Mouse (Mus musculus): Measurements from ENCODE around the gene Cdyl2. TPM values are rescaled to one million over a fixed set of nuclear protein-coding genes. Genes with fewer than 3 reads are reported as not detected.

Cdyl2 gene
- polyA plus RNA-seq, 1 experiment from 2014 or later, result 2.1 TPM

DNA sequence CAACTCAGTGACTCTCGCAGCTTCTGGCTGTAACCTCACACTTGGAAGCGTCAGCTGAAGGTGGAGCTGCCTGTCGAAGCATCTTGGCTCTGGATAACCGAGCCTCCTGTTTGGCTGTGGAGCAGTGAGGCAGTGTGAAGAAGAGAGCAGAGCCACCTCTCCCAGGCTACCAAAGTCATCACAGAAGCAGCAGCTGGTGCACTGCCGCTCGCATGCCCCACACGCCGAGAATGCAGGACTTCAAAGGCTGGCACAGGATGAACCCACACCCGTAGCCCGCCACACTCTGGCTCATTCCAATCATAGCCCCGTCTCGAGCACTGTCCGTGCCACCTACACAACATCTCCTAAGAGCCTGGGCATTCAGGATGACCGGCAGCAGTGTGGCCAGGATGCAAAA, 142.7 kb downstream of the Cdyl2 start:
- DNase-seq (ENCODE audit: low read depth, low spot score), result no peak
- in situ Hi-C loops (cut with MboI; ENCODE audit: low pct_unique_long_range_greater_than_20kb), result no loop called here
- POLR2A ChIA-PET, result no interaction called here
- CTCF ChIA-PET, result no interaction called here
- H3K27me3 ChIP-seq, result no peaks in the 10 kb centered on the region
- no peak for TF ChIP-seq CTCF (IDR thresholded peaks at IDR 0.05)
- no peak for ATAC-seq

- in situ Hi-C loops (cut with MboI; ENCODE audit: low pct_unique_long_range_greater_than_20kb), result no loop called here
- POLR2A ChIA-PET, result no interaction called here
These were observed 144.9 kb downstream of the Cdyl2 start for GRCm38 (mm10) chr8:116587616-116588468.

DNA sequence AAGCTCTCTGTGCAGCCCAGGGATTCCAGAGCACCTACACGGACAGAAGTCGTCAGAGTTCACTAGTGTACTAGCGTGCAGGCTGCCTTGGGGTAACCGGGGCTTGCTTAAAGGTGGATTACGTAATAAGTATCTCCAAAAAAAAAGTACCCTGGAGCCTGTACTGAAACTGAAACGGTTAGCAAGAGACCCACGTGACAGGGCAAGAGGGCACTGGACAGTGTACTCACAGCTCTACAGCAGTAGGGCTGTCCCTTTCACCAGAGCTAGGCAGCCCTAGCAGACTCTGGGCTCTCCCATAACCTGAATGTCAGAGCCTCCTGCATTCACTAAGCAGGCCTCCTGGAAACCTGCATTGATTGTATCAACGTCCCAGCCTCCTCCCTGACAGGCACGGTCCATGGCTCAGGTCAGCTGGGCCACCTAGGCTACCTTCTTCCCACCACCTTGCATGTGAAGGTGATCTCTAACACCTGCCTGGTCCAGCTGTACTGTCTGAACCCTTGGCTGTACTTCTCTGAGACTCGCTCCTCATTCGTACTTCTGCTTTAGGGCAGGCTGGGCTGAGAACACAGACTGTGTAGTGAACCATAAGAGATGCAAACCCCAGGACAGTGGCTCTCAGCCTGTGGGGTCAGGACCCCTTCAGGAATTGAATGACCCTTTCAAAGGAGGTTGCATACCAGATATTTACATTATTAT, 151.3 kb downstream of the Cdyl2 start:
- CTCF ChIA-PET, result no interaction called here
- DNase-seq (ENCODE audit: low read depth, low spot score) (no peak), ATAC-seq (no peak)
- POLR2A ChIA-PET, result no interaction called here
- in situ Hi-C loops (cut with MboI; ENCODE audit: low pct_unique_long_range_greater_than_20kb), result no loop called here
- H3K27me3 ChIP-seq, result no peaks in the 10 kb centered on the region
- TF ChIP-seq CTCF (IDR thresholded peaks at IDR 0.05), result no peak

More at GRCm38 (mm10) chr8:116587616-116588468, 144.9 kb downstream of the Cdyl2 start:
- H3K27me3 ChIP-seq, result no peaks in the 10 kb centered on the region
- peak; percentile 68 for ATAC-seq
- DNase-seq (ENCODE audit: low read depth, low spot score), result peak; percentile 50
- TF ChIP-seq CTCF (IDR thresholded peaks at IDR 0.05), result no peak
- CTCF ChIA-PET, result no interaction called here

DNA sequence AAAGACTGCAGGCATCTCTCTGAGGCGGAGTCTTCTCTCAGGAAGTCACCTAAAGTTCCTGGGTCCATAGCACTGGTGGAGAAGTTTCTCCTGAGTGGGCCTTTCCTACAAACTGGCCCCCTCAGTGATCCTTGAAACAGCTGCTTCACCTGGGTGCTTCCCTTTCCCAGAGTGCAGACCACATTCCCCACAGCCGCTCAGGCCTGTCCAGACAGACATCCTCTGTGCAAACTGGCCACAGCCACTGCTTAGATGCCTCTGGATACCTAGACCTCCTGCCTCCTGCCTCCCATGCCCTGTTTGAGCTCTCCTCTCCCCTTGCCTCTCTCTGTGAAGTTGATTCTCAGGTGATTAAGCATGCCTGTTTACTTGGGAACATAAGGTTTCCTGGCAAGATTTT, 156.1 kb downstream of the Cdyl2 start:
- no peak for TF ChIP-seq CTCF (IDR thresholded peaks at IDR 0.05)
- peak; percentile 54 for ATAC-seq
- CTCF ChIA-PET, result no interaction called here
- DNase-seq (ENCODE audit: low read depth, low spot score), result no peak
- POLR2A ChIA-PET, result no interaction called here
- in situ Hi-C loops (cut with MboI; ENCODE audit: low pct_unique_long_range_greater_than_20kb), result no loop called here
- H3K27me3 ChIP-seq, result no peaks in the 10 kb centered on the region

GRCm38 (mm10) chr8:116573085-116573484, 159.7 kb downstream of the Cdyl2 start:
- DNase-seq (ENCODE audit: low read depth, low spot score), result no peak
- TF ChIP-seq CTCF (IDR thresholded peaks at IDR 0.05), result no peak
- no peak for ATAC-seq
- in situ Hi-C loops (cut with MboI; ENCODE audit: low pct_unique_long_range_greater_than_20kb), result no loop called here
- ChIA-PET CTCF (no interaction called here), POLR2A (no interaction called here)
- no peaks in the 10 kb centered on the region for H3K27me3 ChIP-seq

DNA sequence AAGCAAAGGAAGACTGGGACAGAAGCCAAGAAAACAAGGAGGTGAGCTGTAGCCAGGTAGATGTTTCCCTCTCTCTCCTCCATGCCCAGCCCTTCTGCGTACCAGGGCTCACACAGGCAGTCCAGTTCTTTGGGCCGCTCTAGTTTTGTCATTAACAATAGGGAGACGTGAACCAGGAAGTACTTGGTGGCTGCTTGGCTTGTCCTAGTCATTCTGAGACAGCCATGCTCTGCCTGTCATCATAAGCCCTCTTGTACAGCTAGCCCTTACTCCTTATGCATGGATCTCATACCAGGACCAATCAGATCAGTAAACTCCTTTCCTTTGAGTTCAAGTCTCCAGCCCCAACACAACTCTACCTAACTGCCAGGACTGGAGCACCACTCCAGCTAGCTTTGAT, 180.0 kb downstream of the Cdyl2 start:
- no peak for ATAC-seq
- in situ Hi-C loops (cut with MboI; ENCODE audit: low pct_unique_long_range_greater_than_20kb), result no loop called here
- H3K27me3 ChIP-seq, result no peaks in the 10 kb centered on the region
- POLR2A ChIA-PET, result no interaction called here
- TF ChIP-seq CTCF (IDR thresholded peaks at IDR 0.05), result no peak
- no peak for DNase-seq (ENCODE audit: low read depth, low spot score)
- CTCF ChIA-PET, result no interaction called here

DNA sequence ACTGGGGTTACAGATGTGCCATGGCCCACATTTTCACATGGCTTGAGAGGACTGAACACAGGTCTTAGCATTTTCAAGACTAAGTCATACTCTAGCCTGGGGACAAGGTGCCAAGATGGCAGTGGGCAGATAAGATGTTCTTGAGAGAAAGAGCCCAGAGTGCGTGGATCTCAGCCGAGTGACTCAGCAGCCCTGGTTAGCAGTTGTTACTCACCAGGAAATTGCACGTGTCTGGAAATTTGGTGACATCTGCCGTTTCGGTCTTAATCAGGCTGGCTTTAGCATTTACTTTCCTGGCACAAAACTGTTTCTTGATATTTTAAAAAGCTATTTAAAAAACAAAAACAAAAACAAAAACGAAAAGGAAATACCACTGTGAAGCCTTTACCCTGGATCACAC, 180.5 kb downstream of the Cdyl2 start:
- ChIA-PET CTCF (no interaction called here), POLR2A (no interaction called here)
- in situ Hi-C loops (cut with MboI; ENCODE audit: low pct_unique_long_range_greater_than_20kb), result no loop called here
- DNase-seq (ENCODE audit: low read depth, low spot score) (no peak), ATAC-seq (no peak)
- TF ChIP-seq CTCF (IDR thresholded peaks at IDR 0.05), result no peak
- no peaks in the 10 kb centered on the region for H3K27me3 ChIP-seq

- ATAC-seq (no peak), DNase-seq (ENCODE audit: low read depth, low spot score) (no peak)
- POLR2A ChIA-PET, result no interaction called here
- H3K27me3 ChIP-seq, result peaks cover 4% of the 10 kb centered on the region
- in situ Hi-C loops (cut with MboI; ENCODE audit: low pct_unique_long_range_greater_than_20kb), result no loop called here
- CTCF ChIA-PET, result no interaction called here
- TF ChIP-seq CTCF (IDR thresholded peaks at IDR 0.05), result no peak
These were observed 189.4 kb downstream of the Cdyl2 start for GRCm38 (mm10) chr8:116543366-116543765.

DNA sequence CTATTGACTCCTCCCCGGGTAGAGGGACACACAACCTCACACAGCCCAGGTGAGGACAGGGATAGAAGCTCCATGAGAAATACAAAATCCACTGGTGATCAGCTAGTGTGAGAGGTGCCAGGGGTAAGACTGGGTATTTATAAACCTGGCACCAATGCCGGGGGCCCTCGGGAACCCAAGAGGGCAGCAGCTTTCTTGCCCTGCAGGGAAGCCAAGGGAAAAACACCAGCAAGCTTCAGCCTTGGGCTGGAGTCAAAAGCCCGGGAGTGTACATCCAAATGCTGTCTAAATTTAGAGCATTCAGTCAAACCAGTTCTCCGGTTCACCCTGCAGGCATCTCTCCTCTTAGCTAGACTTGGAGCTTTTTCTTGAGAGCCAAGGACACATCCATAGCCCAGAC, 189.9 kb downstream of the Cdyl2 start:
- no peak for TF ChIP-seq CTCF (IDR thresholded peaks at IDR 0.05)
- ChIA-PET POLR2A (no interaction called here), CTCF (interaction anchor here (1.0 kb wide), 1 partner anchor 10 kb away, joined by 4 read pairs; no protein-coding TSS in a partner anchor)
- ATAC-seq (no peak), DNase-seq (ENCODE audit: low read depth, low spot score) (no peak)
- in situ Hi-C loops (cut with MboI; ENCODE audit: low pct_unique_long_range_greater_than_20kb), result no loop called here
- H3K27me3 ChIP-seq, result peaks cover 4% of the 10 kb centered on the region

DNA sequence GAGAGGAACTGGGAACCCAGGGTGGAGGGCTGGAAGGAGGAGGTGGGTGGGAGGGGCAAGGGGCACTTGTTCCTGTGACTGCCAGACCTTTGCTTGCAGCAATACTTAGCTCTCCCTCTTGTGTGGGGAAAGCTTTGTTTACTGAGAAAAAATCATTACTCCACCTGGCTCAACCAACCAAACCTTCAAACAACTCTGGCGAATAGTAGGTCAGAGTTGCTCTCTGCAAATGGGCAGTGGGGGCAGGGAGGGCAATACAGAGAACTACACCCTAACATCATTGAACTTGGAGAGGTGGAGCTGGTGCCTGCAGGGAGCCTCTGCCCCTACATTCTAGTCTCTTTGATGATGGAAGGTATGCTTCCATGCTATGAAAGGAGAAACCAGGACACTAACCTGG, 192.7 kb downstream of the Cdyl2 start:
- ATAC-seq, result no peak
- peaks cover 4% of the 10 kb centered on the region for H3K27me3 ChIP-seq
- ChIA-PET POLR2A (no interaction called here), CTCF (no interaction called here)
- DNase-seq (ENCODE audit: low read depth, low spot score), result no peak
- in situ Hi-C loops (cut with MboI; ENCODE audit: low pct_unique_long_range_greater_than_20kb), result no loop called here
- TF ChIP-seq CTCF (IDR thresholded peaks at IDR 0.05), result no peak

- no peak for TF ChIP-seq CTCF (IDR thresholded peaks at IDR 0.05)
- ATAC-seq, result no peak
- CTCF ChIA-PET, result no interaction called here
- DNase-seq (ENCODE audit: low read depth, low spot score), result no peak
- H3K27me3 ChIP-seq, result peaks cover 4% of the 10 kb centered on the region
- POLR2A ChIA-PET, result no interaction called here
- in situ Hi-C loops (cut with MboI; ENCODE audit: low pct_unique_long_range_greater_than_20kb), result no loop called here
These were observed 194.0 kb downstream of the Cdyl2 start for GRCm38 (mm10) chr8:116538763-116539162.
